ENCODE assay signal across 9 mouse cellular contexts in genomic region chr11:6005374-6006043, GRCm38 (mm10). TPM values are rescaled to one million over a fixed set of nuclear protein-coding genes. Genes with fewer than 3 reads are reported as not detected.
DNase-seq lines count a peak whose midpoint lies in the region; ATAC-seq and TF ChIP-seq lines count a peak whose summit lies in the region.
"Not testable (repeated sequence)": the region's sequence is repeated elsewhere in the genome, so short reads cannot be mapped to it uniquely, and the experiment has no call there.
"Had no signal": no experiment of that assay in that cellular context is flagged by ENCODE, and none has a peak within 500 bp of the region (broad histone marks: within the 10 kb centered on the region; RNA-seq: fewer than 3 reads in every experiment).

No protein-coding gene starts in this region.

- WGBS in cerebellum, adult 2 months: 4% methylated on average over 1 of the region's 4 CpGs
- 25% methylated on average over 1 of the region's 4 CpGs for WGBS in intestine, embryonic 16.5 days
- 6% methylated on average over 1 of the region's 4 CpGs for WGBS in kidney, embryonic 16.5 days
- WGBS in liver, postnatal 0 days (ENCODE audit: insufficient replicate concordance): 5% methylated on average over 1 of the region's 4 CpGs
- WGBS in stomach, embryonic 15.5 days: 18% methylated on average over 1 of the region's 4 CpGs

- H3K4me2 ChIP-seq in intestine, embryonic 16.5 days (ENCODE audit: low read depth, low read length); kidney, embryonic 16.5 days (replicated peaks; ENCODE audit: low read depth, low read length); stomach, embryonic 15.5 days: not testable (repeated sequence)
- peak overlapping the region; percentile 2; the same call in 1 of the 2 replicates for H3K4me2 ChIP-seq in liver, postnatal 0 days (ENCODE audit: low read depth, low read length)

- not testable (repeated sequence) for TF ChIP-seq EP300 in liver, postnatal 0 days (IDR thresholded peaks at IDR 0.05; ENCODE audit: low read depth)

- H3K27ac ChIP-seq in cerebellum, adult 2 months (ENCODE audit: insufficient read depth, low read length): peak overlapping the region; percentile 53; the same call in 1 of the 2 replicates
- peak overlapping the region; percentile 85 for H3K27ac ChIP-seq in intestine, embryonic 16.5 days (ENCODE audit: low read length)
- 0 out of 2 replicates have a peak overlapping the region, but pooled peaks have one; percentile 43 for H3K27ac ChIP-seq in kidney, embryonic 16.5 days (ENCODE audit: low read length)
- H3K27ac ChIP-seq in liver, postnatal 0 days (ENCODE audit: low read depth): peak overlapping the region; percentile 86
- peak overlapping the region; percentile 63; the same call in 1 of the 2 replicates for H3K27ac ChIP-seq in stomach, embryonic 15.5 days

- H3K4me1 ChIP-seq in cerebellum, adult 2 months (ENCODE audit: control insufficient read depth, insufficient read depth, low read length): peaks cover 44% of the 10 kb centered on the region
- H3K4me1 ChIP-seq in intestine, embryonic 16.5 days (ENCODE audit: control insufficient read depth, insufficient read depth, low read length): peaks cover 39% of the 10 kb centered on the region
- peaks cover 18% of the 10 kb centered on the region; the same call in 1 of the 2 replicates for H3K4me1 ChIP-seq in kidney, embryonic 16.5 days (ENCODE audit: insufficient read depth, low read length)
- H3K4me1 ChIP-seq in liver, postnatal 0 days (ENCODE audit: insufficient read depth): peaks cover 34% of the 10 kb centered on the region
- H3K4me1 ChIP-seq in stomach, embryonic 15.5 days: peaks cover 25% of the 10 kb centered on the region

- H3K4me3 ChIP-seq in cerebellum, adult 2 months (replicated peaks; ENCODE audit: insufficient read depth, low read depth, low read length); intestine, embryonic 16.5 days (ENCODE audit: low read length); kidney, embryonic 16.5 days (ENCODE audit: low read length); liver, postnatal 0 days (ENCODE audit: low read depth, low read length); stomach, embryonic 15.5 days (replicated peaks): not testable (repeated sequence)

- TF ChIP-seq POLR2A in cerebellum, adult 2 months (IDR thresholded peaks at IDR 0.05; ENCODE audit: borderline replicate concordance, insufficient read depth, low read length): not testable (repeated sequence)

- H3K27me3 ChIP-seq in cerebellum, adult 2 months (ENCODE audit: control insufficient read depth, insufficient read depth, low read length); intestine, embryonic 16.5 days (replicated peaks; ENCODE audit: control insufficient read depth, insufficient read depth, low read length); kidney, embryonic 16.5 days (ENCODE audit: insufficient read depth, low read length); liver, postnatal 0 days (ENCODE audit: insufficient read depth, low read length); stomach, embryonic 15.5 days (replicated peaks): not testable (repeated sequence)

- peak; percentile 31 for ATAC-seq in CD4-positive, CD25-positive, alpha-beta regulatory T cell, adult 4 months
- ATAC-seq in intestine, embryonic 16.5 days: peak; percentile 45
- ATAC-seq in kidney, embryonic 16.5 days (ENCODE audit: low FRiP score, low TSS enrichment): not testable (repeated sequence)
- peak; percentile 83 for ATAC-seq in liver, postnatal 0 days
- peak; percentile 54 for ATAC-seq in megakaryocyte progenitor cell, adult 5-6 weeks (replicated peaks; ENCODE audit: poor library complexity)
- ATAC-seq in stomach, embryonic 15.5 days (ENCODE audit: insufficient read depth, low FRiP score, low read depth): peak; percentile 24; the same call in 1 of the 2 replicates

- H3K9ac ChIP-seq in intestine, embryonic 16.5 days (ENCODE audit: low read depth, low read length); kidney, embryonic 16.5 days (replicated peaks; ENCODE audit: low read length); liver, postnatal 0 days (replicated peaks); stomach, embryonic 15.5 days: not testable (repeated sequence)

- H3K36me3 ChIP-seq in intestine, embryonic 16.5 days (ENCODE audit: control insufficient read depth, insufficient read depth, low read length); kidney, embryonic 16.5 days (ENCODE audit: insufficient read depth, low read length); liver, postnatal 0 days (replicated peaks; ENCODE audit: insufficient read depth, low read length); stomach, embryonic 15.5 days: not testable (repeated sequence)

- TF ChIP-seq CTCF in cerebellum, adult 2 months (IDR thresholded peaks at IDR 0.05; ENCODE audit: borderline replicate concordance, insufficient read depth, low read depth, low read length); liver, postnatal 0 days (IDR thresholded peaks at IDR 0.05; ENCODE audit: low read depth): not testable (repeated sequence)

- not testable (repeated sequence) for DNase-seq in cerebellum, adult 2 months; liver, postnatal 0 days

- not testable (repeated sequence) for H3K9me3 ChIP-seq in intestine, embryonic 16.5 days (ENCODE audit: control insufficient read depth, low read length); kidney, embryonic 16.5 days (ENCODE audit: low read length); liver, postnatal 0 days (ENCODE audit: low read length); stomach, embryonic 15.5 days

RNA-seq across cellular contexts. Expression of gene Ykt6, which starts 50.0 kb away (rescaled TPM):
- polyA plus RNA-seq in CD4-positive, CD25-positive, alpha-beta regulatory T cell, adult 4 months (2017; shearing (Covaris generic)): 10 to 100 TPM; 28.1 to 31.5 TPM
- 54.2 and 54.9 TPM in 2 replicates for polyA plus RNA-seq in cerebellum, adult 2 months (2012; rRNA removed)
- polyA plus RNA-seq in intestine, embryonic 16.5 days (2015; fragmentation: Nextera tagmentation; extraction: Ambion mirVana): 57.7 and 58.6 TPM in 2 replicates
- polyA plus RNA-seq in kidney, embryonic 16.5 days (2015; fragmentation: Nextera tagmentation; extraction: Ambion mirVana): 56.1 and 61.8 TPM in 2 replicates
- polyA plus RNA-seq in liver, postnatal 0 days (2015; fragmentation: Nextera tagmentation; extraction: Ambion mirVana): 15.1 and 16.6 TPM in 2 replicates
- total RNA-seq in megakaryocyte progenitor cell, adult 5-6 weeks (2015): 17.4 and 18.2 TPM in 2 replicates
- 44.4 and 48.7 TPM in 2 replicates for total RNA-seq in megakaryocyte progenitor cell, adult 5-6 weeks (2017)
- 48.7 and 54.8 TPM in 2 replicates for polyA plus RNA-seq in stomach, embryonic 15.5 days (2015; fragmentation: Nextera tagmentation; extraction: Ambion mirVana)

RNA-seq across cellular contexts. Expression of gene Gck, which starts 55.6 kb away (rescaled TPM):
- not detected for polyA plus RNA-seq in CD4-positive, CD25-positive, alpha-beta regulatory T cell, adult 4 months (2017; shearing (Covaris generic))
- polyA plus RNA-seq in cerebellum, adult 2 months (2012; rRNA removed): 0.74 and 1.1 TPM in 2 replicates
- 2.4 and 2.9 TPM in 2 replicates for polyA plus RNA-seq in intestine, embryonic 16.5 days (2015; fragmentation: Nextera tagmentation; extraction: Ambion mirVana)
- polyA plus RNA-seq in kidney, embryonic 16.5 days (2015; fragmentation: Nextera tagmentation; extraction: Ambion mirVana): 1.7 and 2.0 TPM in 2 replicates
- 0.66 and 1.3 TPM in 2 replicates for polyA plus RNA-seq in liver, postnatal 0 days (2015; fragmentation: Nextera tagmentation; extraction: Ambion mirVana)
- not detected in 2 replicates for total RNA-seq in megakaryocyte progenitor cell, adult 5-6 weeks (2015)
- total RNA-seq in megakaryocyte progenitor cell, adult 5-6 weeks (2017): not detected in 2 replicates
- 3.4 and 3.5 TPM in 2 replicates for polyA plus RNA-seq in stomach, embryonic 15.5 days (2015; fragmentation: Nextera tagmentation; extraction: Ambion mirVana)
- total RNA-seq: heart, postnatal 4 days; monocyte, adult 5-6 weeks had no signal
